Mouse (Mus musculus) fat pad, adult 2 months (tissue): Measurements from ENCODE around the gene Tmem163.

Experiments
- DNase-seq: peaks from one replicate; pipeline ENCODE4 v3.0.0-alpha.2; 2011; ENCODE audit warnings: low read depth, low spot score; ENCODE audit errors: extremely low read depth

Gene Tmem163

DNA sequence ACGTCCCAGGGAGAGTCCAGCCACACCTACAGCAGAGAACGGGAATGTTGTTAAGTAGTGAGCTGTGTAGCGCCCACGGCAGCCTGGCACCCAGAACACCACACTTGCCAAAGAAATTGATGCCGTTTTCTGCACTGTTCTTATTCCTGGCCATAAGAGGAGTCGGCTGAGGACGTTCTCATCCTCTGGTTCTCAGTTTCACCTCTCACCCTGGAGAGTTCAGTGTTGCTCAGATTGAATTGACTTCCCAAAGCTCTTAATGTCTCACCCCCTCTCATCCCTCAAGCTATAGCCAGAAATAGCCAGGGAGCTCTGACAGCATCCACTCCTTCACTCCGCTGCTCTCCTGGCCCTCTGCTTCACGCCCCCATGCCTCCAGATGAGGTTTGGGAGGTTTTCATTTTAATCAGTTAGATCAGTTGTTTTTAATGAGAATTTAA is 239.9 kb downstream of the Tmem163 start:
- DNase-seq: no peak

DNA sequence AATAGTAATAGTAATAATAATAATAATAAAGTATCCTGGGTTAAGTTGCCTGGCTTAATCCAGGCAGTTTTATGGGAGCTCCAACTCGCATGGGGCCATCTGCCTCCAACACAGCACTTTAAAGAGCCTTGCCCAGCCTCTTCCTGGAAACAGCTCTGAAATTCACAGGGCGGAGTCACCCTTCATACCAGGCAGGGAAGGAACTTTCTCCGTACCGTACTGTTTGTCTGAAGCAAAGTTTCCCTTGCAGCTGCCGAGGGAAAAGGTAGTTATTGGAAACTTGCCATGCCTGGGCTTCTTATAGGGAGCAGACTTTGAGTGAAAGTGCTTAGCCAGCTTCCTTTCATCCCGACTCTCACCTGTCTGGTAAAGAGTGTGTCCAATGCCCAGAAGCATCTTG is 242.3 kb downstream of the Tmem163 start:
- DNase-seq: no peak
